25 mouse cellular contexts compared by ENCODE assay signal in the genomic region with DNA sequence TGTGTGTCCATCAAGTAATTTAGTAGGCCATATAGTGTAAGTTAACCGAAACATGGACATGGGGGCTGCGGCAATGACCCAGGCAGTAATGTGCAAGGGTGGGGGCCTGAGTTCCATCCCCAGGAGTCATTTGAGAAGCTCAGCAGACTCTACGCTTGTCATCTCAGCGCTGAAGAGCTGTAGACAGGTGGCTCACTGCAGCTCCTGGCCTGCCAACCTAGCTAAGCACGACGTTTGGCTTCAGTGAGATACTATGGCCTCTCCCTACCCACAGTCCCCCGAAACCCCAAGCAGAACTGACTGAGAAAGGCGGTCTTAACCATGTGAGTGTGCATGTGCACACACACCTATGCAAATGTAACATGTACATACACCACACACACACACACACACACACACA. TPM values are rescaled to one million over a fixed set of nuclear protein-coding genes. Genes with fewer than 3 reads are reported as not detected.
DNase-seq lines count a peak whose midpoint lies in the region; ATAC-seq and TF ChIP-seq lines count a peak whose summit lies in the region.
"Had no signal": no experiment of that assay in that cellular context is flagged by ENCODE, and none has a peak within 500 bp of the region (broad histone marks: within the 10 kb centered on the region; RNA-seq: fewer than 3 reads in every experiment).

No protein-coding gene starts in this region.

- H3K9me3 ChIP-seq in embryonic facial prominence, embryonic 12.5 days = no peaks in the 10 kb centered on the region
- H3K9me3 ChIP-seq in embryonic facial prominence, embryonic 10.5 days = no peaks in the 10 kb centered on the region
- no peaks in the 10 kb centered on the region for H3K9me3 ChIP-seq in heart, embryonic 12.5 days (replicated peaks)
- no peaks in the 10 kb centered on the region for H3K9me3 ChIP-seq in intestine, postnatal 0 days (ENCODE audit: control insufficient read depth)
- H3K9me3 ChIP-seq in liver, embryonic 15.5 days (replicated peaks) = no peaks in the 10 kb centered on the region
- H3K9me3 ChIP-seq: forebrain, embryonic 15.5 days; kidney, embryonic 15.5 days; midbrain, embryonic 13.5 days; neural tube, embryonic 12.5 days; stomach, embryonic 15.5 days had no signal

- H3K36me3 ChIP-seq in embryonic facial prominence, embryonic 12.5 days = no peaks in the 10 kb centered on the region
- no peaks in the 10 kb centered on the region for H3K36me3 ChIP-seq in embryonic facial prominence, embryonic 10.5 days (replicated peaks)
- no peaks in the 10 kb centered on the region for H3K36me3 ChIP-seq in heart, embryonic 12.5 days
- H3K36me3 ChIP-seq in intestine, postnatal 0 days (ENCODE audit: control insufficient read depth, insufficient read depth) = no peaks in the 10 kb centered on the region
- peaks cover 2% of the 10 kb centered on the region; the same call in 1 of the 2 replicates for H3K36me3 ChIP-seq in liver, embryonic 15.5 days (replicated peaks)
- H3K36me3 ChIP-seq: forebrain, embryonic 15.5 days; kidney, embryonic 15.5 days; midbrain, embryonic 13.5 days; neural tube, embryonic 12.5 days; stomach, embryonic 15.5 days had no signal

- no peak for ATAC-seq in embryonic facial prominence, embryonic 12.5 days (ENCODE audit: insufficient number of reproducible peaks, insufficient read depth, low FRiP score, low TSS enrichment)
- ATAC-seq in heart, embryonic 12.5 days (ENCODE audit: insufficient number of reproducible peaks, low FRiP score) = 0 out of 2 replicates have a peak, but pooled peaks have one; percentile 36
- no peak for ATAC-seq in intestine, postnatal 0 days
- ATAC-seq in liver, embryonic 15.5 days (ENCODE audit: insufficient read depth) = no peak
- ATAC-seq in frontal cortex, adult (ENCODE audit: low TSS enrichment) = no peak
- ATAC-seq: CD4-positive, CD25-positive, alpha-beta regulatory T cell, adult 4 months; forebrain, embryonic 15.5 days; hindbrain, embryonic 16.5 days; midbrain, embryonic 13.5 days had no signal

- H3K27ac ChIP-seq in embryonic facial prominence, embryonic 12.5 days = 0 out of 2 replicates have a peak overlapping the region, but pooled peaks have one; percentile 3
- no peak overlapping the region; the same call in 1 of the 2 replicates for H3K27ac ChIP-seq in embryonic facial prominence, embryonic 10.5 days (replicated peaks)
- no peak overlapping the region for H3K27ac ChIP-seq in heart, embryonic 12.5 days (ENCODE audit: poor library complexity, severe bottlenecking)
- H3K27ac ChIP-seq in intestine, postnatal 0 days (ENCODE audit: low read depth, low read length) = peak overlapping the region; percentile 74
- peak overlapping the region; percentile 97 for H3K27ac ChIP-seq in liver, embryonic 15.5 days (replicated peaks)
- H3K27ac ChIP-seq: forebrain, embryonic 15.5 days; kidney, embryonic 15.5 days; midbrain, embryonic 13.5 days; neural tube, embryonic 12.5 days; stomach, embryonic 15.5 days had no signal

- H3K4me2 ChIP-seq in embryonic facial prominence, embryonic 12.5 days (replicated peaks) = no peak overlapping the region
- H3K4me2 ChIP-seq in heart, embryonic 12.5 days = peak overlapping the region; percentile 14; the same call in 1 of the 2 replicates
- H3K4me2 ChIP-seq in intestine, postnatal 0 days (replicated peaks; ENCODE audit: low read depth) = peak overlapping the region; percentile 49
- peak overlapping the region; percentile 73 for H3K4me2 ChIP-seq in liver, embryonic 15.5 days
- H3K4me2 ChIP-seq: forebrain, embryonic 15.5 days; kidney, embryonic 15.5 days; midbrain, embryonic 13.5 days; neural tube, embryonic 12.5 days; stomach, embryonic 15.5 days had no signal

- 0 out of 2 replicates have a peak, but pooled peaks cover 7% of the 10 kb centered on the region for H3K4me1 ChIP-seq in embryonic facial prominence, embryonic 12.5 days
- H3K4me1 ChIP-seq in embryonic facial prominence, embryonic 10.5 days = peaks cover 15% of the 10 kb centered on the region
- peaks cover 4% of the 10 kb centered on the region for H3K4me1 ChIP-seq in heart, embryonic 12.5 days (replicated peaks)
- no peaks in the 10 kb centered on the region for H3K4me1 ChIP-seq in intestine, postnatal 0 days (replicated peaks; ENCODE audit: control insufficient read depth, insufficient read depth, low read length)
- peaks cover 64% of the 10 kb centered on the region for H3K4me1 ChIP-seq in liver, embryonic 15.5 days (replicated peaks)

- DNase-seq in embryonic facial prominence, embryonic 10.5 days (ENCODE audit: low spot score) = no peak
- DNase-seq in heart, postnatal 14 days = no peak
- no peak for DNase-seq in spleen, postnatal 10 days (ENCODE audit: low spot score in 2 of 2)
- DNase-seq: adrenal gland, postnatal 14 days; cerebellum, adult 2 months; heart, postnatal 4 days; kidney, adult 11 months; kidney, postnatal 36 days; layer of hippocampus, postnatal 36 days; lung, adult 18-20 months; lung, postnatal 10 days; right cerebral cortex, postnatal 25 days; thymus, postnatal 25 days had no signal

- H3K9ac ChIP-seq in embryonic facial prominence, embryonic 12.5 days = no peak overlapping the region
- H3K9ac ChIP-seq in heart, embryonic 12.5 days = no peak overlapping the region
- peak overlapping the region; percentile 38 for H3K9ac ChIP-seq in intestine, postnatal 0 days (ENCODE audit: low read depth, low read length)
- H3K9ac ChIP-seq in liver, embryonic 15.5 days = peak overlapping the region; percentile 14; the same call in 1 of the 2 replicates
- H3K9ac ChIP-seq: forebrain, embryonic 15.5 days; kidney, embryonic 15.5 days; midbrain, embryonic 13.5 days; neural tube, embryonic 12.5 days; stomach, embryonic 15.5 days had no signal

- peaks cover 30% of the 10 kb centered on the region for H3K27me3 ChIP-seq in embryonic facial prominence, embryonic 12.5 days
- peaks cover 35% of the 10 kb centered on the region for H3K27me3 ChIP-seq in embryonic facial prominence, embryonic 10.5 days (replicated peaks; ENCODE audit: low read depth, poor library complexity, severe bottlenecking)
- H3K27me3 ChIP-seq in heart, embryonic 12.5 days (replicated peaks) = peaks cover 35% of the 10 kb centered on the region
- H3K27me3 ChIP-seq in intestine, postnatal 0 days (replicated peaks; ENCODE audit: control insufficient read depth, insufficient read depth, low read length) = peaks cover 8% of the 10 kb centered on the region; the same call in 1 of the 2 replicates
- H3K27me3 ChIP-seq in liver, embryonic 15.5 days = peaks cover 16% of the 10 kb centered on the region
- H3K27me3 ChIP-seq: forebrain, embryonic 15.5 days had no signal

- no peak for TF ChIP-seq CTCF in intestine, postnatal 0 days (IDR thresholded peaks at IDR 0.05; ENCODE audit: low read depth)

- 74% methylated on average over 8 of the region's 8 CpGs for WGBS in embryonic facial prominence, embryonic 12.5 days
- WGBS in embryonic facial prominence, embryonic 10.5 days = 85% methylated on average over 8 of the region's 8 CpGs
- 74% methylated on average over 8 of the region's 8 CpGs for WGBS in heart, embryonic 12.5 days
- 71% methylated on average over 8 of the region's 8 CpGs for WGBS in intestine, postnatal 0 days
- 72% methylated on average over 8 of the region's 8 CpGs for WGBS in liver, embryonic 15.5 days (ENCODE audit: insufficient replicate concordance)

- intact Hi-C loops in heart, postnatal 14 days (cut with DNase I) = no loop called here

- H3K4me3 ChIP-seq in embryonic facial prominence, embryonic 12.5 days = no peak overlapping the region
- no peak overlapping the region for H3K4me3 ChIP-seq in embryonic facial prominence, embryonic 10.5 days
- H3K4me3 ChIP-seq in heart, embryonic 12.5 days = peak overlapping the region; percentile 19
- H3K4me3 ChIP-seq in intestine, postnatal 0 days (ENCODE audit: low read depth, low read length) = peak overlapping the region; percentile 21
- H3K4me3 ChIP-seq in liver, embryonic 15.5 days (replicated peaks) = no peak overlapping the region
- H3K4me3 ChIP-seq: forebrain, embryonic 15.5 days; kidney, embryonic 15.5 days; midbrain, embryonic 13.5 days; neural tube, embryonic 12.5 days; stomach, embryonic 15.5 days had no signal

RNA-seq across cellular contexts. Expression of gene Slc30a10, which starts 3.6 kb away (rescaled TPM):
- polyA plus RNA-seq in embryonic facial prominence, embryonic 12.5 days (2016; fragmentation: Nextera tagmentation; extraction: Ambion mirVana) = 0.93 and 1.00 TPM in 2 replicates
- polyA plus RNA-seq in embryonic facial prominence, embryonic 10.5 days (2016; fragmentation: Nextera tagmentation; extraction: Ambion mirVana) = 1.0 and 1.2 TPM in 2 replicates
- 1.5 and 1.8 TPM in 2 replicates for polyA plus RNA-seq in heart, embryonic 12.5 days (2016; fragmentation: Nextera tagmentation; extraction: Ambion mirVana)
- not detected for total RNA-seq in heart, postnatal 14 days (2021)
- 8.5 and 9.3 TPM in 2 replicates for polyA plus RNA-seq in intestine, postnatal 0 days (2015; fragmentation: Nextera tagmentation; extraction: Ambion mirVana)
- polyA plus RNA-seq in liver, embryonic 15.5 days (2015; fragmentation: Nextera tagmentation; extraction: Ambion mirVana) = 13.0 and 14.2 TPM in 2 replicates
- total RNA-seq: heart, postnatal 4 days had no signal
- polyA plus RNA-seq: CD4-positive, CD25-positive, alpha-beta regulatory T cell, adult 4 months had no signal

Comparison
In these comparisons a context has a peak if more than half of its experiments do, and no peak if none do; other contexts are left out.
1. H3K27ac ChIP-seq: peak in embryonic facial prominence, embryonic 12.5 days (single experiment), intestine, postnatal 0 days (single experiment) and liver, embryonic 15.5 days (single experiment); none in embryonic facial prominence, embryonic 10.5 days (single experiment) and heart, embryonic 12.5 days (single experiment).
2. H3K4me3 ChIP-seq: peak in heart, embryonic 12.5 days (single experiment) and intestine, postnatal 0 days (single experiment); none in embryonic facial prominence, embryonic 12.5 days (single experiment), embryonic facial prominence, embryonic 10.5 days (single experiment) and liver, embryonic 15.5 days (single experiment).
3. H3K9ac ChIP-seq: peak in intestine, postnatal 0 days (single experiment) and liver, embryonic 15.5 days (single experiment); none in embryonic facial prominence, embryonic 12.5 days (single experiment) and heart, embryonic 12.5 days (single experiment).